Mouse (Mus musculus) hindbrain, postnatal 0 days (tissue): ENCODE data around the gene Phf21a. TPM values are rescaled to one million over a fixed set of nuclear protein-coding genes. Genes with fewer than 3 reads are reported as not detected.

Experiments used
- ATAC-seq: fragments of 200-750 bp; cut with Nextera tagmentation; 2 replicates; pipeline ENCODE4 v1.8.0; 2017; ENCODE audit warnings: mild to moderate bottlenecking, moderate TSS enrichment, moderate library complexity
- DNase-seq: peaks from one replicate; pipeline ENCODE4 v3.0.0-alpha.2; 2015; ENCODE audit warnings: low spot score
- H3K27ac ChIP-seq: fragments of 300-500 bp; sonication (generic); 2 replicates; pipeline ENCODE4 v1.5.1; 2014; ENCODE audit warnings: mild to moderate bottlenecking
- H3K27me3 ChIP-seq: fragments of 300-500 bp; sonication (generic); 2 replicates; pipeline ENCODE4 v1.6.1; 2014; ENCODE audit warnings: low read length, mixed read lengths; ENCODE audit not compliant: insufficient read depth
- H3K36me3 ChIP-seq: fragments of 300-500 bp; sonication (generic); 2 replicates; pipeline ENCODE4 v1.6.1; 2014; ENCODE audit warnings: low read length, mixed read lengths; ENCODE audit not compliant: insufficient read depth
- H3K4me1 ChIP-seq: fragments of 300-500 bp; sonication (generic); 2 replicates; pipeline ENCODE4 v1.6.1; 2014; ENCODE audit warnings: antibody characterized with exemption, low read length, mixed read lengths; ENCODE audit not compliant: insufficient read depth
- H3K4me2 ChIP-seq: fragments of 300-500 bp; sonication (generic); 2 replicates; pipeline ENCODE4 v1.6.1; 2014; ENCODE audit warnings: low read depth, mild to moderate bottlenecking, low read length, moderate library complexity, mixed read lengths
- H3K4me3 ChIP-seq: fragments of 300-500 bp; sonication (generic); 2 replicates; pipeline ENCODE4 v1.5.1; 2014; ENCODE audit warnings: low read length
- H3K9ac ChIP-seq: fragments of 300-500 bp; sonication (generic); replicated peaks from 2 replicates; pipeline ENCODE4 v1.6.1; 2014; ENCODE audit warnings: mild to moderate bottlenecking, low read length, moderate library complexity, mixed read lengths
- H3K9me3 ChIP-seq: fragments of 300-500 bp; sonication (generic); 2 replicates; pipeline ENCODE4 v1.6.1; 2016; ENCODE audit warnings: low read length, mixed read lengths
- CTCF ChIP-seq: IDR thresholded peaks from 2 replicates; pipeline ENCODE4 v1.5.1; 2016; ENCODE audit warnings: antibody characterized with exemption, control low read depth, low read depth
- WGBS: fragments of 180-500 bp; shearing (Covaris S2); extraction: QIAGEN DNeasy Blood & Tissue Kit; methylation state at CpG from one replicate; pipeline ENCODE4 v1.1.7; 2014; 5-methylcytosine and 5-hydroxymethylcytosine counted together
- polyA plus RNA-seq: library from polyadenylated mRNA; unstranded; fragments of >200 nt; fragmentation: Nextera tagmentation; extraction: Ambion mirVana; gene quantifications from 2 replicates; pipeline ENCODE4 v1.2.1, GENCODE M21; 2015
- total RNA-seq: library from RNA; depleted of rRNA; stranded (reverse); fragments of >200 nt; gene quantifications from 2 replicates; pipeline ENCODE4 v1.2.3, GENCODE M21; 2014

Phf21a gene
- total and polyA plus RNA-seq, 2 experiments from 2014 or later, result 26.6 to 109 TPM

- H3K4me2 ChIP-seq, result peak overlapping the region; percentile 80
- DNase-seq (peak; percentile 87), ATAC-seq (peak; percentile 39; the same call in 1 of the 2 replicates)
- no peaks in the 10 kb centered on the region for H3K27me3 ChIP-seq
- peak overlapping the region; percentile 36 for H3K4me3 ChIP-seq
- TF ChIP-seq CTCF, result peak; percentile 78
- peak overlapping the region; percentile 51 for H3K9ac ChIP-seq
- WGBS, result 3% methylated on average over 14 of the region's 14 CpGs
- no peaks in the 10 kb centered on the region for H3K36me3 ChIP-seq
- H3K9me3 ChIP-seq, result no peaks in the 10 kb centered on the region
- H3K27ac ChIP-seq, result peak overlapping the region; percentile 74
- H3K4me1 ChIP-seq, result no peaks in the 10 kb centered on the region
These were observed 37.1 kb upstream of the Phf21a start for GRCm38 (mm10) chr2:92055831-92056236.

- H3K9ac ChIP-seq, result no peak overlapping the region
- H3K27me3 ChIP-seq, result no peaks in the 10 kb centered on the region
- H3K9me3 ChIP-seq, result no peaks in the 10 kb centered on the region
- no peaks in the 10 kb centered on the region for H3K36me3 ChIP-seq
- DNase-seq (no peak), ATAC-seq (no peak)
- 83% methylated on average over 13 of the region's 13 CpGs for WGBS
- H3K27ac ChIP-seq, result no peak overlapping the region
- TF ChIP-seq CTCF, result no peak
- no peak overlapping the region for H3K4me3 ChIP-seq
- H3K4me1 ChIP-seq, result no peaks in the 10 kb centered on the region
- no peak overlapping the region for H3K4me2 ChIP-seq
These were observed 36.2 kb upstream of the Phf21a start for GRCm38 (mm10) chr2:92056760-92057159.

DNA sequence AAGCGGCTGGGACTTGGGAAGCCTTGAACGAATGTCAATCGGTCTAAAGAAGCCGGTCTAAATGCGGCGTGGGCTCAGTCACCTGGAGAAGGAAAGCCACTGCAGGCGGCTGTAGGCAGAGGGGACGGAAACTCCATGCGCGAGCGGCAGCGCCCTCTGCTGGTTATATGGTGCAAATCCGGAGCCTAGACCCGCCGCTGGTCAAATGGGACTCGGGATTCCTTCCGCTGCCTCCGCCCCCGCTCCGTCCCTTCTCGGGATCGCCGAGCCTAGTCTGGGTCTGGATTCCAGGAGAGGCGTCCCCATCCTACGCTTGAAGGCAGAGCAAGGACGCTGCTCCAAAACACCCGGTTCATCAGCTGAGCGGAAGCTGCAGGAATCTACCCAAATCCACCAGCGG, 34.4 kb upstream of the Phf21a start:
- DNase-seq, result peak; percentile 95
- under 1% methylated on average over 29 of the region's 29 CpGs for WGBS
- no peaks in the 10 kb centered on the region for H3K27me3 ChIP-seq
- peak; percentile 62 for ATAC-seq
- peak overlapping the region; percentile 95 for H3K27ac ChIP-seq
- H3K4me3 ChIP-seq, result peak overlapping the region; percentile 76
- H3K9me3 ChIP-seq, result no peaks in the 10 kb centered on the region
- H3K4me1 ChIP-seq, result no peaks in the 10 kb centered on the region
- peak; percentile 98 for TF ChIP-seq CTCF
- H3K9ac ChIP-seq, result peak overlapping the region; percentile 84
- peak overlapping the region; percentile 95 for H3K4me2 ChIP-seq
- no peaks in the 10 kb centered on the region for H3K36me3 ChIP-seq

DNA sequence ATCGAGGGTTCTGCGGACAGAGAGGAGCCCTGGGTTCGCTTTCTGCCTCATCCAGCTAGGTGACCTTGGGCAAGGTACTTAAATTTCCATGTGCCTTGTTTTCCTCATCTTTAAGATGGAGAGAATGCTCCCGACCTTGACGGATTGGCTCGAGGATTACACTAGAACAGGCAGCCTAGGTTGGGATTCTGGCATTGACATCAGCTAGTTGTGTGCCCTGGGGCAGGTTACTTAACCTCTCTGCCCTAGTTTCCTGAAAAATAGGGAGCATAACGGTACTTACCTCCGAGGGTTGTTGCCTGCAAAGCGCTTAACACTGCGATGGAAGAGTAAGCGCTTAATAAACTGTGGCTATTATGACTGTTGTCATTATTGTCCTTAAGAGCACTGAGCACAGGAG, 34.0 kb upstream of the Phf21a start:
- Histone ChIP-seq H3K4me1 (no peaks in the 10 kb centered on the region), H3K9ac (peak overlapping the region; percentile 84), H3K27me3 (no peaks in the 10 kb centered on the region), H3K36me3 (no peaks in the 10 kb centered on the region), H3K9me3 (no peaks in the 10 kb centered on the region), H3K27ac (peak overlapping the region; percentile 95), H3K4me3 (peak overlapping the region; percentile 76), H3K4me2 (peak overlapping the region; percentile 95)
- ATAC-seq, result no peak
- no peak for DNase-seq
- WGBS, result 2% methylated on average over 11 of the region's 11 CpGs
- no peak for TF ChIP-seq CTCF

GRCm38 (mm10) chr2:92059481-92060220, 33.3 kb upstream of the Phf21a start:
- 2% methylated on average over 61 of the region's 63 CpGs for WGBS
- Histone ChIP-seq H3K9ac (peak overlapping the region; percentile 84), H3K36me3 (no peaks in the 10 kb centered on the region), H3K4me1 (no peaks in the 10 kb centered on the region), H3K4me2 (peak overlapping the region; percentile 95), H3K27ac (peak overlapping the region; percentile 95), H3K9me3 (no peaks in the 10 kb centered on the region), H3K4me3 (peak overlapping the region; percentile 76), H3K27me3 (no peaks in the 10 kb centered on the region)
- 0 out of 2 replicates have a peak, but pooled peaks have one; percentile 6 for TF ChIP-seq CTCF
- ATAC-seq (peak; percentile 83), DNase-seq (peak; percentile 82)

GRCm38 (mm10) chr2:92060291-92060690, 32.6 kb upstream of the Phf21a start:
- WGBS, result 19% methylated on average over 6 of the region's 6 CpGs
- H3K4me3 ChIP-seq, result peak overlapping the region; percentile 76
- H3K4me1 ChIP-seq, result no peaks in the 10 kb centered on the region
- ATAC-seq, result no peak
- no peaks in the 10 kb centered on the region for H3K27me3 ChIP-seq
- H3K36me3 ChIP-seq, result no peaks in the 10 kb centered on the region
- peak overlapping the region; percentile 84 for H3K9ac ChIP-seq
- peak overlapping the region; percentile 95 for H3K4me2 ChIP-seq
- peak overlapping the region; percentile 95 for H3K27ac ChIP-seq
- TF ChIP-seq CTCF, result no peak
- no peaks in the 10 kb centered on the region for H3K9me3 ChIP-seq
- DNase-seq, result no peak

- no peak for DNase-seq
- WGBS, result 77% methylated on average over 5 of the region's 5 CpGs
- no peak overlapping the region for H3K27ac ChIP-seq
These were observed 31.6 kb upstream of the Phf21a start for GRCm38 (mm10) chr2:92061337-92061736.

More at GRCm38 (mm10) chr2:92061337-92061736, 31.6 kb upstream of the Phf21a start:
- no peaks in the 10 kb centered on the region for H3K27me3 ChIP-seq
- no peaks in the 10 kb centered on the region for H3K36me3 ChIP-seq
- H3K4me3 ChIP-seq, result no peak overlapping the region
- H3K9me3 ChIP-seq, result no peaks in the 10 kb centered on the region
- no peak overlapping the region for H3K4me2 ChIP-seq
- no peak overlapping the region for H3K9ac ChIP-seq
- ATAC-seq, result no peak
- no peaks in the 10 kb centered on the region for H3K4me1 ChIP-seq
- TF ChIP-seq CTCF, result no peak
